Mouse (Mus musculus) heart, postnatal 0 days (tissue): ENCODE data around the gene Il4ra.

Experiments
- CTCF ChIP-seq: IDR thresholded peaks from 2 replicates; pipeline ENCODE4 v1.5.1; 2016; ENCODE audit warnings: antibody characterized with exemption, control low read depth, low read depth
- EP300 ChIP-seq: IDR thresholded peaks from 2 replicates; pipeline ENCODE4 v1.6.1; 2016; ENCODE audit warnings: antibody characterized with exemption, low read depth

- TF ChIP-seq CTCF (no peak), EP300 (no peak)
These were observed 7.6 kb downstream of the Il4ra start for GRCm38 (mm10) chr7:125559537-125559936.
